Mouse (Mus musculus) embryonic facial prominence, embryonic 11.5 days (tissue): ENCODE results near the gene Phospho1. TPM values are rescaled to one million over a fixed set of nuclear protein-coding genes. Genes with fewer than 3 reads are reported as not detected.

Experiments
- ATAC-seq: fragments of 200-750 bp; cut with Nextera tagmentation; replicated peaks from 2 replicates; pipeline ENCODE4 v1.8.0; 2017; ENCODE audit warnings: low read depth; ENCODE audit not compliant: insufficient number of reproducible peaks, low FRiP score, low TSS enrichment
- DNase-seq: peaks from one replicate; pipeline ENCODE4 v3.0.0-alpha.2; 2015; ENCODE audit warnings: low spot score
- H3K27ac ChIP-seq: fragments of 300-500 bp; sonication (generic); replicated peaks from 2 replicates; pipeline ENCODE4 v1.5.1; 2014; ENCODE audit warnings: mild to moderate bottlenecking, low read depth, low read length, control low read depth
- H3K27me3 ChIP-seq: fragments of 300-500 bp; sonication (generic); 2 replicates; pipeline ENCODE4 v1.6.1; 2014; ENCODE audit warnings: mild to moderate bottlenecking, low read length, moderate library complexity, mixed read lengths; ENCODE audit not compliant: control insufficient read depth, insufficient read depth
- H3K36me3 ChIP-seq: fragments of 300-500 bp; sonication (generic); replicated peaks from 2 replicates; pipeline ENCODE4 v1.6.1; 2014; ENCODE audit warnings: low read depth, mild to moderate bottlenecking, low read length, moderate library complexity, mixed read lengths; ENCODE audit not compliant: control insufficient read depth, insufficient read depth
- H3K4me1 ChIP-seq: fragments of 300-500 bp; sonication (generic); 2 replicates; pipeline ENCODE4 v1.6.1; 2014; ENCODE audit warnings: low read length, mixed read lengths; ENCODE audit not compliant: control insufficient read depth, insufficient read depth
- H3K4me2 ChIP-seq: fragments of 300-500 bp; sonication (generic); 2 replicates; pipeline ENCODE4 v1.6.1; 2014; ENCODE audit warnings: low read depth, mild to moderate bottlenecking, control low read depth, low read length, moderate library complexity
- H3K4me3 ChIP-seq: fragments of 300-500 bp; sonication (generic); 2 replicates; pipeline ENCODE4 v1.5.1; 2014; ENCODE audit warnings: low read depth, low read length, control low read depth
- H3K9ac ChIP-seq: fragments of 300-500 bp; sonication (generic); replicated peaks from 2 replicates; pipeline ENCODE4 v1.6.1; 2014; ENCODE audit warnings: mild to moderate bottlenecking, control low read depth, low read length
- H3K9me3 ChIP-seq: fragments of 300-500 bp; sonication (generic); replicated peaks from 2 replicates; pipeline ENCODE4 v1.6.1; 2016; ENCODE audit warnings: mild to moderate bottlenecking, low read length, inconsistent platforms, mixed read lengths; ENCODE audit not compliant: control insufficient read depth
- whole genome bisulfite sequencing: fragments of 180-500 bp; shearing (Covaris S2); extraction: QIAGEN DNeasy Blood & Tissue Kit; methylation state at CpG from one replicate; pipeline ENCODE4 v1.1.7; 2014; 5-methylcytosine and 5-hydroxymethylcytosine counted together
- polyA plus RNA-seq: library from polyadenylated mRNA; unstranded; fragments of >200 nt; fragmentation: Nextera tagmentation; extraction: Ambion mirVana; gene quantifications from 2 replicates; pipeline ENCODE4 v1.2.1, GENCODE M21; 2014

Gene Phospho1
- polyA plus RNA-seq, 1 experiment from 2014 or later, result not detected

DNA sequence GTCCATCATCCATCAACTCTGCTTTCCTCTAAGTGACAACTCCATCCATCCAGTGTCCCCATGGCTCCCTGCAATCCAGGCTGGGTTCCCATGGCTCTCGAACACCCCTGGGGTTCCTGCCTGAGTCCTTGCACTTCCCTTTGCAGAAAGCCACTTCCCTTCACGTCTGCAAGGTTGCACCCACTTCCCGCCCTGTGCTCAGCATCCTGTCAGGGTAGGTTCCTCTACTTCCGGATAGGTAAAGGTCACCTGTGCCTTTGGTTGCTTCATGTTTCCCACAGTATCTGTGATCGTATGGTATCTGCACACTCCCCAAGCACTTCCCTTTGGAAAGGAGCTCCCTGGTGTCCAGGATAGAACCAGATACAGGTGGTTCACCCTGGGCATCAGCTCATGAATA, 19.3 kb upstream of the Phospho1 start:
- no peak for ATAC-seq
- Histone ChIP-seq H3K9me3 (no peaks in the 10 kb centered on the region), H3K9ac (no peak overlapping the region), H3K27ac (no peak overlapping the region), H3K4me2 (no peak overlapping the region), H3K4me3 (no peak overlapping the region), H3K27me3 (no peaks in the 10 kb centered on the region), H3K36me3 (no peaks in the 10 kb centered on the region), H3K4me1 (no peaks in the 10 kb centered on the region)
- 72% methylated on average over 5 of the region's 5 CpGs for WGBS
- no peak for DNase-seq

DNA sequence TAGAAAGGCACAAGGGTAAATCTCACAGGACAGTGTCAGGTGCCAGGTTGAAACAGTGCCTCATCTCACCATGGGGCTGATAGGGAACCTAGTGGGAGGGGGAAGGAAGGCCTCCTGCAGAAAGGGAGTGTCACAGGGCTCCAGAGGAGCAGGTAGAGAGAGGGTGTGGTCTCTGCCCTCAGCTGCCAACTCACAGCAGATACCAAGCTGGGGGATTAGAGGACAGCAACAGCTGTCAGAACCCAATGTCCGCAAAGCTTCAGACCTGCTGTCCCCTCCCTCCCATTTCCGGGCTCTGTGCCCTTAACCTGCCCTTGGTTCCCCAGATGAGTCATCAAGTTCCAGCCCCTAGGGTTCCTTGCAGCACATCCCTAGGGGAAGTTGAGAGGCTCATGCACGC, 18.8 kb upstream of the Phospho1 start:
- Histone ChIP-seq H3K4me1 (no peaks in the 10 kb centered on the region), H3K36me3 (no peaks in the 10 kb centered on the region), H3K4me3 (no peak overlapping the region), H3K4me2 (no peak overlapping the region), H3K27me3 (no peaks in the 10 kb centered on the region), H3K9ac (no peak overlapping the region), H3K27ac (no peak overlapping the region), H3K9me3 (no peaks in the 10 kb centered on the region)
- no peak for ATAC-seq
- 45% methylated on average over 3 of the region's 3 CpGs for WGBS
- DNase-seq, result no peak

DNA sequence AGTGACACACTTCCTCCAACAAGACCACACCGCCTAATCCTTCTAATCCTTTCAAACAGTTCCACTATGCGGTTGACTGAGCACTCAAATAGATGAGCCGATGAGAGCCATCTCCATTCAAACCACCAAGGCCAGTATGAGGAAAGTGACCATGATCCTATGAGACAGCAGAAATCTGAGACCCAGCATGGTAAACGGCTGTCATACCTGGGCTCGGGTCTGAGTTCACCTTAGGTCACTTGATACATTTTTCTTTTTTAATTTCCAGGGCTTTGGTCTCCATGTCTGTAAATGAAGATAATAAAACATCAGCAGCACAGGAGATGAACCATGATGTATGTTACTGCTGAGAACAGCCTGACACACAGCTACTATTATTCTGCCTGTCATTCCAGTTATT, 16.4 kb upstream of the Phospho1 start:
- no peaks in the 10 kb centered on the region for H3K4me1 ChIP-seq
- no peak overlapping the region for H3K4me3 ChIP-seq
- H3K36me3 ChIP-seq, result no peaks in the 10 kb centered on the region
- ATAC-seq, result no peak
- H3K27me3 ChIP-seq, result no peaks in the 10 kb centered on the region
- H3K9ac ChIP-seq, result no peak overlapping the region
- DNase-seq, result no peak
- H3K4me2 ChIP-seq, result no peak overlapping the region
- no peaks in the 10 kb centered on the region for H3K9me3 ChIP-seq
- WGBS, result 90% methylated on average over 5 of the region's 5 CpGs
- H3K27ac ChIP-seq, result no peak overlapping the region

DNA sequence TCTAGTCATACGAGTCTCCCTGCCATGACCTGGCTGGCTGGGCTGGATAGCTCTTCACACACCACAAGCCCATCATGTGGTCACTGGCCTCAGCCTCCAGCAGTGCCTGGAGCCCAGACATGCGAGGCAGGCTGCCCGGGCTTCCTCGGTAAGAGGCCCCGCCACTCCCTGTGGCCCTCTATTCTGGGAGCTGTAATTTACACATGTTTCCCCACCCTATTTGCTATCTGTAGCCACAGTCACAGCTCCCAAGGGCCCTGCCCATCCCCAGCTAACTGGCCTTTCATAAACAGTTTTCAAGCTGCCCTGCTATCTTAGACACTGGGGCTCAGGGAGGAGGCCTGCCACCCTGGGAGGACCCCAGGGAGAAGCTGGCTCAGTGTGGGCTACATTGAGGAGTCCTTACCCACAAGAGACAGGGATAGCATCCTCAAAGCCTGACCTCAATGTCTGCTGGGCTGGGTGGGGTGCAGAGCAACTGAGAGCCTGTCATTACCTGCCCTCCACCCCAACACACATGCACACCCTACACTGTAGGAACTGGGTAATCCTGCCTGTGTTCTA, 15.8 kb upstream of the Phospho1 start:
- ATAC-seq, result no peak; the same call in 1 of the 2 replicates
- no peak for DNase-seq
- Histone ChIP-seq H3K9ac (no peak overlapping the region), H3K36me3 (no peaks in the 10 kb centered on the region), H3K4me1 (no peaks in the 10 kb centered on the region), H3K9me3 (no peaks in the 10 kb centered on the region), H3K4me3 (no peak overlapping the region), H3K27ac (no peak overlapping the region), H3K27me3 (no peaks in the 10 kb centered on the region), H3K4me2 (no peak overlapping the region)
- WGBS, result 74% methylated on average over 5 of the region's 5 CpGs

DNA sequence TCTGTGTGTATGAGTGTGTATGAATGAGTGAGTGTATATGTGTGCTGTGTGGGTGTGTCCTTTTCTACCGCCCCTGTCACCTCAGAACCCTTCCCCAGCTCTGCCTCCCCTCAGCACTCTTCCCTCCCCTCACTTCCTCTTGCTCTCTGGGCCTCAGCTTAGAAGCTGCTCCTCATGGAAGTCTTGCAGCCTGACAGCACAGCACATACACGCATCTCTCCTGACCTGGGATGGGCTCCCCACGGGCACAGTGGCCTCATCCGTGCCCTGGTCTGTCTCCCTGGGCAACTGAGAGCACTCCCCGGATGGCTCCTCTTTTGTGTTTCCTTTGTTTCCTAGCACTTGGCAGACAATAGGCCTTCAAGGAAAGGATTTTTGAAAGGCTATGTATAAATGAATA, 14.7 kb upstream of the Phospho1 start:
- ATAC-seq (no peak), DNase-seq (no peak)
- WGBS, result 36% methylated on average over 5 of the region's 5 CpGs
- Histone ChIP-seq H3K27me3 (no peaks in the 10 kb centered on the region), H3K9ac (no peak overlapping the region), H3K9me3 (no peaks in the 10 kb centered on the region), H3K27ac (no peak overlapping the region), H3K4me1 (no peaks in the 10 kb centered on the region), H3K4me2 (no peak overlapping the region), H3K4me3 (no peak overlapping the region), H3K36me3 (no peaks in the 10 kb centered on the region)

DNA sequence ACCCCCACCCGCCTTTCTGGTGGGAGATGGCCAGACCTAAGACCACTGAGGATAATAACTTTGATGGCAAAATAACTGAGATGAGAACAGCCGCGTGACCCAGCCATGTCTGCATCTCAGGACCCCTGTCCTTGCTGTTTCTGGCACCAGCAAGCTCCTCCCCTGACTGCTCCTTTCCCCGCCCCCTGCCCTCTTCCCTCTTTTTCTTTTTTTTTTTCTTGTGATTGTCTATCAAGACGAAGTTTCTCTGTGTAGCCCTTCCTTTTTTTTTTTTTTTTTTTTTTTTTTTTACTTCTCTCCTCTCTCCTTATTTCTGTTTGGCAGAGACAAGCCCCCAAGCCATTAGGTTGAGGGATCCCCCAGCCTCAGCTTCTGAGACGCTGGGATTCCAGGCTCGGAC, 13.5 kb upstream of the Phospho1 start:
- no peak overlapping the region for H3K4me2 ChIP-seq
- ATAC-seq (no peak), DNase-seq (no peak)
- H3K27me3 ChIP-seq, result no peaks in the 10 kb centered on the region
- H3K27ac ChIP-seq, result no peak overlapping the region
- H3K9ac ChIP-seq, result no peak overlapping the region
- no peak overlapping the region for H3K4me3 ChIP-seq
- no peaks in the 10 kb centered on the region for H3K9me3 ChIP-seq
- no peaks in the 10 kb centered on the region for H3K4me1 ChIP-seq
- WGBS, result 54% methylated on average over 7 of the region's 7 CpGs
- no peaks in the 10 kb centered on the region for H3K36me3 ChIP-seq

DNA sequence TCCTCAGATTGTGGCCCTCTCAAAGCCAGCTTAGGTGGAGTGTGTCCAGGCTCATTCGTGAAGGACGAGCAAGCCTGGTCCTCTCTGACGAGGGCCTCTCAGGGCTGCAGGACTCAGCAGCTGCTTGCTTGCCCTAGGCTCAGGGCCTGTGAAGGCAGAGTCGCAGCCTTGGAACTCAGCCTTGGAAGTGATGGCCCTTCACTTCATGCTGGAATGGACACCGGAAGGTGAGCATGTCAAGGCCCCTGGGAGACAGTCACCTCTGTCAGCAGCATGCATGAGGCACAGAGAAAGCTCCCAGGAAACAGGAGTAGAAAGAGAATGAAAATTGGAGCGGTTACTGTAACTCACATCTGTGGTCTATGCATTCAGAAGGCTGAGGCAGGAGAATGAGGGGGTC, 12.6 kb upstream of the Phospho1 start:
- H3K27ac ChIP-seq, result no peak overlapping the region
- H3K4me2 ChIP-seq, result no peak overlapping the region
- H3K9me3 ChIP-seq, result no peaks in the 10 kb centered on the region
- H3K4me3 ChIP-seq, result no peak overlapping the region
- H3K9ac ChIP-seq, result no peak overlapping the region
- H3K4me1 ChIP-seq, result no peaks in the 10 kb centered on the region
- no peaks in the 10 kb centered on the region for H3K36me3 ChIP-seq
- no peak for DNase-seq
- H3K27me3 ChIP-seq, result no peaks in the 10 kb centered on the region
- 84% methylated on average over 6 of the region's 6 CpGs for WGBS
- ATAC-seq, result no peak

DNA sequence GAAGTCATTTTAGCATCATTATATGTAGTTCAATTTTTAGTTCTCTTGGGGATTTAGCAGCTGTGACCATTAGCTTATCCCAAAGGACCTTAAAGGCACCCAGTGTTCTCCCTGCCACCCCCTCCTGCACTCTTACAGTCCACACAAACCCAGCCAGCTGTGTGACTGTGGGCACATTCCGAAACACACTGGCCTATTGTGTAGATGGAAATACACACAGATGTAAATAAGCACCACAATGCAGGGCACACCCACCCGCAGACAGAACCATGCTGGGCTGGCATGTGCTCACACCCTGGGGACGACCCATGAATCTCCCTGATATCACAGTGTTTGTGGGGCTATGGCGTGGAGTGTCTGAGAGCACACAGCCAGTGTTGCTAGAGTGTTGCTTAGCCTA, 12.1 kb upstream of the Phospho1 start:
- Histone ChIP-seq H3K27me3 (no peaks in the 10 kb centered on the region), H3K4me3 (no peak overlapping the region), H3K9ac (no peak overlapping the region), H3K27ac (no peak overlapping the region), H3K9me3 (no peaks in the 10 kb centered on the region), H3K4me2 (no peak overlapping the region), H3K36me3 (no peaks in the 10 kb centered on the region), H3K4me1 (no peaks in the 10 kb centered on the region)
- ATAC-seq, result no peak
- WGBS, result 75% methylated on average over 4 of the region's 4 CpGs
- no peak for DNase-seq
